Mouse (Mus musculus) CH12F3 (cell line): ENCODE measurements around the gene Cyp26b1.
"Not testable (repeated sequence)": the region's sequence is repeated elsewhere in the genome, so short reads cannot be mapped to it uniquely, and the experiment has no call there.

Source experiments
- in situ Hi-C: fragments of 300-500 bp; cut with MboI; formaldehyde crosslinking; loops from 2 replicates; pipeline ENCODE4 v1.14.3; 2020; ENCODE audit warnings: low sequenced_read_pairs

Gene Cyp26b1

GRCm38 (mm10) chr6:84593693-84594092, at the start of gene Cyp26b1:
TSS of gene Cyp26b1 (minus strand) at chr6:84593908.
- in situ Hi-C loops, result no loop called here

- in situ Hi-C loops, result no loop called here
These were observed 47.3 kb upstream of the Cyp26b1 start for GRCm38 (mm10) chr6:84641062-84641431.

- in situ Hi-C loops, result no loop called here
These were observed 46.8 kb upstream of the Cyp26b1 start for GRCm38 (mm10) chr6:84640324-84641061.

- in situ Hi-C loops, result no loop called here
These were observed 44.5 kb upstream of the Cyp26b1 start for GRCm38 (mm10) chr6:84638206-84638605.

- in situ Hi-C loops, result no loop called here
These were observed 37.9 kb upstream of the Cyp26b1 start for GRCm38 (mm10) chr6:84631588-84631987.

DNA sequence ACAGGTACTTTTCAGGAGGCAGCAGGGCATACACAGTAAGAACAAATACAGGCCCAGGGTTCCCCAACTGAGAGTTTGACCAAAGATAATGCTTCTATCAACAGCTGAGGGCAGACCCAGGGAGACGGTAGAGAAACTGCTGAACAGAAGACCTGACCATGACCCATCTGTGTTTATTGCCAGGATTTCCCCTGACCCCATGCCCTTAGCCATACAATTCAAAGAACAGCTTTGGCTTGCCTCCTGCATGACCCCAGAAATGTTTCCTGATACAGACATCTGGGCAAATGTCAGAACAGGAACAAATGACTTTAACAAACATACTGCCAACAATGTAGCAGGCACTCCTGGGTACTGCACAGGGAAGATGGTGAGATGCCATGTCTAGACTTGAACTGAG, 36.6 kb upstream of the Cyp26b1 start:
- in situ Hi-C loops, result no loop called here

GRCm38 (mm10) chr6:84628831-84629230, 35.1 kb upstream of the Cyp26b1 start:
- in situ Hi-C loops, result no loop called here

DNA sequence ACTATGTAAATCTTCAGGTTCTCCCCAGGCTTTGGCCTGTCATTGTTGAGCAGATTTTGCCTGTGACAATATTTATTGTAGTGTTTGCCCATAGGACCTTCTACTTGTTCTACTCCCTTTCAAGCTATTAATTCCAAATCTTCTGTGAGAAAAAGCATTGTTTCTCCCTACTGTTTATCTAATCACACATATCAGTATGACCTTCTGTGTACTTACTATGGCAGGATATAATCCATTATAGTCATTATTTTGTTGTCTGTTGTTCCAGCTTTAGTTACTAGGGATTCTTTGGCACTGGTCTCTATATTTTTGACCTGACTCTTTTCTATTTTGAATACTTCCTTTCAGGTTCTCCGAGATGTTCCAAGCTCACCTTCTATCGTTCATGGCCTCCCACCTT, 32.7 kb upstream of the Cyp26b1 start:
- in situ Hi-C loops, result no loop called here

DNA sequence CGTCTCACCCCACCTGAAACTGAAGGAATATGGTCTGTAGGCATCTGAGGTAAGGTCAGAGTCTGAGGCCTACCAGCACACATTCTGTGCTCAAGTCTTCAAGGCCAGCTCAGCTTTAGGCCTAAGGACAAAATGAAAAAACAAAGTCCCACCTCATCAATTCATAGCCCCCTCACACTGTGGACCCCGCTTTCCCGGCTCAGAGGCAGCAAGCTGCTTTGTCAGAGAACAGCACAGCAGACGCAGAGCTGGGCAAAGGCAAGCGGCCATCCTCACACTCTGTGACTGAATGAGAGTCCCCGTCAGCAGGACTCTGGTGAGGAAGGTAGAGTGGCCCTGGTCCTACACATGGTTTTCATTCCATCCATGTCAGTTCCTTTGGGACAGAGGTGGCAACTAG, 25.5 kb upstream of the Cyp26b1 start:
- in situ Hi-C loops, result no loop called here

GRCm38 (mm10) chr6:84617051-84617450, 23.3 kb upstream of the Cyp26b1 start:
- in situ Hi-C loops, result no loop called here

DNA sequence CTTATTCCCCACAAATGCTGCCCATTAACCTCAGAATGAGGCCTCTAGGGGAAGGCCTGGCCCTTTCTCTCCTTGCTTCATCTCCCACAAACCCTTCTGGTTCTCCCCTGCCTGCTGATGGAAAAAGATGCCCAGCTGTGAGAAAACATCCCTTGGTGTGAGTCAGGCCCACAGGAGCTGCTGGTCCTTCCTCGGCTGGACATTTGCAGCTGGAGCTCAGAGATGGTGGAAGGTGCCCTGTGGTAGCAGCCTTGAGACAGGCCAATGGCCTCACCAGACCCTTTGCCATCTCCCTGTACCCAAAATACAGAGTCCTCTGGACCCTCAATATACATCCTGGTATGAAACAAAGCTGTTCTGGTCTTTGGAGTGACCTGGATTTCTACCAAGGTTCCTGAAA, 22.9 kb upstream of the Cyp26b1 start:
- in situ Hi-C loops, result no loop called here

GRCm38 (mm10) chr6:84613561-84613960, 19.9 kb upstream of the Cyp26b1 start:
- in situ Hi-C loops, result no loop called here

- in situ Hi-C loops, result no loop called here
These were observed 7.6 kb upstream of the Cyp26b1 start for GRCm38 (mm10) chr6:84601136-84601889.

- in situ Hi-C loops, result not testable (repeated sequence)
These were observed 5.6 kb upstream of the Cyp26b1 start for GRCm38 (mm10) chr6:84599296-84599695.

GRCm38 (mm10) chr6:84598725-84599124, 5.0 kb upstream of the Cyp26b1 start:
- in situ Hi-C loops, result no loop called here

GRCm38 (mm10) chr6:84594626-84595025, 918 bp upstream of the Cyp26b1 start:
- in situ Hi-C loops, result no loop called here

DNA sequence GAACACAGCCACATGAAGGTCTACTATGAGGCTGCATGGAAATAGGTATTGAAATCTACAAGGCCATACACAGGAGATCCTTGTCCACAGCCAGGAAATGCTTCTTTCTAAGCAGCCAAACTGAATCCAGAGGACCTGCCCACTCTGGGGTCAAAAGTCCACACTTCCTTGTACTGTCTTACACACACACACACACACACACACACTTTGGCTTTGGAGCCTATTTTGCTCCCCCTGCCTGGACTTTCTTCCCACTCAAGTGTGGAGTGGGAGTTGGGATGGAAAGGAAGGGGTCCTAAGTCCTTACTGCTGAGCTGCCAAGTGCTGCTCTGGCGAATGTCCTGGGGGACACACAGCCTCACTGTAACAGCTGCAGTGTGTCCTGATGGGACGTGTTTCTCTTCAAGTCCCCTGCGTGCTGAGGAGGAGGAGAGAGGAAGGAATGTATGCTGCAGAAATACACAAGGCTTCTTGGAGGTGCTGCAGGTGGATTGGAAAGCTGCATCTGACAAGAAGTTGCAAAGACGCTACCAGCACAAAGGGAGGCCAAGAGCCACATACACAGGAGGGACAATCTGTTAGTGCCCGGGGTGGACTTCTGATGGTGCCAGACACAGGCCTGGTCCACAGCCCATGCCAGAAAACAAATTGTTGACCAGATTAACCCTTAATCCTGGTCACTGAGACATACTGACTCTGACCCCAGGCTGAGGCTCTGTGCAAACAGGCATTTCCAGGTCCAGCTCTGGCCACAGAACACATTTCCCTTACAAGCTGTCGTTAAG, 2.6 kb downstream of the Cyp26b1 start:
- in situ Hi-C loops, result no loop called here

DNA sequence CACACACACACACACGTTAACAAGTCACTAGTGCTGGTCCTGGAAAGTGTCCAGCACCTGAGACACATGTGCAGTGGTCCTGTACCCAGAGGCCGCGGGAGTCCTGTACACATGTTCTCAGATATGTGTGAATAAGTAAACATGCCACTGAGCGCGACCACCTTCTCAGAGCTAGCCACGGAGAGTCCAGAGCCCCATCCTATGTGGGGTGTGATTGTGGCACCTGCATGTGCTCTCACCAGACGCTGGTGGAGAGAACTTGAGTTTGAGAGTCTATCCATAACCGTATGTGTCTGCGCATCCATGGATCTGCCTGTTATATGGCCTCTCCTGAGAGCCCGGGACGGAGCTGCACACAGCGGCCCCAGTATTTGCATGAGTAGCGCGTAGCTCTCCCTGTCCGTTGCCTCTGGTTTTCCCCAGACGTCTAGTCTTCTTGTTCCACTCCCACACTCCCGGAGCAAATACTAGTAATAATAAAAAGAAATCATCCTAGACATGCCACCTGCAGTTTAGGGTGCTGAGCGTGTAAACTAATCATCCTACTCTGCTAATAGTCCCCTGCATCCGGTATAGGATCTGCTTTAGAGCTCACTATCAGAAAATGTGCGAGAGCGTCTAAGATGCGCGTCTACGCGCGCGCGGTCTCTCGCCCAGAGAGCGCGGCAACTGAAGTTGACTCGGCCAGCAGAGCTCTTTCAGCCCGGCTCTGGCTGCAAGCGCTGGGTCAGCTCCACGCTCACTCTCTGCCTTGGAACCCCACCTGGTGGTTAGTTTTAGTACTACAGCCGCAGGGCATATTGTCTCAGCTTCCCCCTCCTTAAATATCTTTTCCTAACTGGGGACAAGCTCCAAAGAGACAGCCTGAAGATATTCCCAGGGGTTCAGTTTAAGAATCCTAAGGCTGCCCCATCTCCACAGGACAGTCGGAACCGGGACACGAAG, 3.7 kb downstream of the Cyp26b1 start:
- in situ Hi-C loops, result no loop called here

DNA sequence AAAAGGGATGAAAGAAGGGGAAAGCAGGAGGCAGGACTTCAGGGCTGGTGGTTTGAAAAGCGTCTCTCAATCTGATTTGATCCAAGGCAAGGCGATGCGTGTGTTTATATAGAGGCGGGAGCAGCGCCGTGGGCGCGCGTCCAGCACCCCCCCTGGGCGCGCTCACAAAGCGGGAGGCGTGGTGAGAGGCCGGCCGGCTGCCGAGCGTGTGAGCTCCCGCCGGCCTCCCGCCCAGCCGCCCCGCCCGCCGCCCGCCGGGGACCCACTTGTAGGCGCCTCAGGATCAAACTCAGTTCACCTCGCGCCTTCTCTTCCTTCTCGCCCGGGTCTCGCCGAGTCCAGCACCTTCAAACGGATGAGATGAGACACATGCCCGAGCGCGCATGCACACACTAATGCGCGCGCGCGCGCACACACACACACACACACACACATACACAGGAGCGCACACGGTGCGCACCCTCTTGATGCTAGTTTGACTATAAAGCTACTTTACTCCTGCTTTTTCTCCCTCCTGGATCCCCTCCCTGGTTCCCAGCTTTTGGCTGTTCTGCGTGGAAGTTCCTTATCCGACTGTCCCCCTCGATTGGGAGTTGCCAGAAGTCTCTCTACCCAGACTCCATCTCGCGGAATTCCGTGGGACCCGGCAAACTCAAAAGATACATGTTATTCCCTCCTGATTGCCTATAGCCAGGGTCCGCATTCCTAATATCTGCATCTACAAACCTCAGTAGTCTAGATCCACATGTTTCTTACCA, 4.6 kb downstream of the Cyp26b1 start:
- in situ Hi-C loops, result no loop called here
